Mouse (Mus musculus): Measurements from ENCODE around the gene Apom. TPM values are rescaled to one million over a fixed set of nuclear protein-coding genes. Genes with fewer than 3 reads are reported as not detected.

Apom gene
- polyA plus RNA-seq, 2 experiments, result 1.1 TPM; not detected in 1

DNA sequence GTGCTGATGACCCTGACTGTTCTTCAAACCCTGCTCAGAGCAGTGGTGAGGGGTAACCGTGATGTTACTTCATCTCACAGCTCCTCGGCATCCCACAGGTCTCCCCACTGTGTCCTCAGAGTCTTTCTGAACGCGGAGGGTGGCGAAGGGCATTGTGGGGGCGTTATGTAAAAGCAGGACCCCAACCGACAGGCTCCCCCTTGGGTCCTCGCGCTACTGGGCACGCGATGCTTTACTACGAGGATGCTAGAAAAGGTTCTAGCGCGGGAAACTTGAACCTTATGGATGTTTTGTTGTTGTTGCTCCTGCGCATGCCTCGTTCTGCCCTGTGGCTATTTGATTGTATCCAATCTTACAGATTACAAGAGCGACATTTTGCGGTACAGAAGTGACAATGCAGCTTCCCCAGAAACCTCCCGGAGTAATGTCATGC is 10.0 kb downstream of the Apom start, which contains the start of gene Csnk2b:
Gene Csnk2b (minus strand): TSS at position 183 of the 433 bp plus-strand sequence.
- no peak for TF ChIP-seq POLR2A (IDR thresholded peaks at IDR 0.05; ENCODE audit: borderline replicate concordance, extremely low read depth, insufficient read depth, insufficient read length)
- Histone ChIP-seq H3K27ac (replicated peaks; ENCODE audit: low read depth, low read length) (peak within 1 kb of the TSS; percentile 84), H3K9ac (ENCODE audit: low read depth, low read length, severe bottlenecking) (peak within 1 kb of the TSS; percentile 90), H3K9me3 (ENCODE audit: control insufficient read depth, low read length) (no peaks in the 10 kb centered on the region), H3K36me3 (ENCODE audit: control insufficient read depth, insufficient read depth, low read length) (peaks cover 36% of the 10 kb centered on the region), H3K4me1 (ENCODE audit: control insufficient read depth, insufficient read depth, low read length) (peaks cover 18% of the 10 kb centered on the region), H3K4me3 (replicated peaks; ENCODE audit: low read length) (peak within 1 kb of the TSS; percentile 98), H3K27me3 (ENCODE audit: control insufficient read depth, insufficient read depth, low read length) (no peaks in the 10 kb centered on the region), H3K4me2 (replicated peaks; ENCODE audit: low read depth, low read length, severe bottlenecking) (peak within 1 kb of the TSS; percentile 74)
- DNase-seq (ENCODE audit: low spot score) (peak; percentile 72), ATAC-seq (ENCODE audit: low FRiP score, low read depth) (no peak)
- under 1% methylated on average over 19 of the region's 19 CpGs for WGBS

DNA sequence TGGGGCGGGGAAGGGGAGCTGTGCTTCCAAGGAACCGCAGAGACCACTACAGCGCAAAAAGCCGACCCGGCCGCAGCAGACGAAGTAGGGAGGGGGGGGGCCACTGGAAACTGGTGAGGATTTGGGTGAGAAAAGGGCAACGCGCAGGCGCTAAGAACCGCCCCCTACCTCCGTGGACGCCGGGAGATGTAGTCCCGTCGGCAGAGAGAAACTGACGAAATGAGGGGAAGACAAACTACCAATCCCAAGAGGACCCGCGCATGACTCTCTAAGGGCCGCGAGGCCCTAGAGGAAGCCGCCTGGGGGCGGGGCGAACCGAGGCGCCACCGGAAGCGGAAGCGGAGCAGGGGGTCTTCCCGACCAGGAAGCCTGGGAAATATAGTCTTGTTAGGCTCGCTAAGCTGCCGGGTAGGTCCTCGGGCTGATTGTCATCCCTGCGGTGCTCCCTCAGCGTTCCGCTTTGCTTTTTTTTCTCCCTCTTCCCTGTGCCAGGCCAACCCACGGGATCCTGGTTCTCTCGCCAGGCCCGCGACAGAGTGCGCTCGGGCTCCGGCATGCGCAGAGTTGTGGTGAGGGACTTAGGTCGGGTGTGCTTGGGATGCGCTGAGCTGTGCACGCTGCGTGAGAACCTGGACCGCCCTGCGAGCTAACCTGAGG is 10.6 kb downstream of the Apom start, which contains the start of gene Gpank1:
Gene Gpank1 (plus strand): TSS at position 313 of the 657 bp plus-strand sequence.
- peak within 1 kb of the TSS; percentile 98 for H3K4me3 ChIP-seq (replicated peaks; ENCODE audit: low read length)
- peaks cover 12% of the 10 kb centered on the region for H3K4me1 ChIP-seq (ENCODE audit: control insufficient read depth, insufficient read depth, low read length)
- peak within 1 kb of the TSS; percentile 90 for H3K9ac ChIP-seq (ENCODE audit: low read depth, low read length, severe bottlenecking)
- peak; percentile 100 for DNase-seq (ENCODE audit: low spot score)
- peak within 1 kb of the TSS; percentile 84 for H3K27ac ChIP-seq (replicated peaks; ENCODE audit: low read depth, low read length)
- H3K36me3 ChIP-seq (ENCODE audit: control insufficient read depth, insufficient read depth, low read length), result peaks cover 41% of the 10 kb centered on the region
- TF ChIP-seq POLR2A (IDR thresholded peaks at IDR 0.05; ENCODE audit: borderline replicate concordance, extremely low read depth, insufficient read depth, insufficient read length), result peak; percentile 68; the same call in 1 of the 2 replicates
- H3K4me2 ChIP-seq (replicated peaks; ENCODE audit: low read depth, low read length, severe bottlenecking), result peak within 1 kb of the TSS; percentile 74
- no peaks in the 10 kb centered on the region for H3K27me3 ChIP-seq (ENCODE audit: control insufficient read depth, insufficient read depth, low read length)
- H3K9me3 ChIP-seq (ENCODE audit: control insufficient read depth, low read length), result no peaks in the 10 kb centered on the region
- WGBS, result under 1% methylated on average over 49 of the region's 50 CpGs
- peak; percentile 96 for ATAC-seq (ENCODE audit: low FRiP score, low read depth)

DNA sequence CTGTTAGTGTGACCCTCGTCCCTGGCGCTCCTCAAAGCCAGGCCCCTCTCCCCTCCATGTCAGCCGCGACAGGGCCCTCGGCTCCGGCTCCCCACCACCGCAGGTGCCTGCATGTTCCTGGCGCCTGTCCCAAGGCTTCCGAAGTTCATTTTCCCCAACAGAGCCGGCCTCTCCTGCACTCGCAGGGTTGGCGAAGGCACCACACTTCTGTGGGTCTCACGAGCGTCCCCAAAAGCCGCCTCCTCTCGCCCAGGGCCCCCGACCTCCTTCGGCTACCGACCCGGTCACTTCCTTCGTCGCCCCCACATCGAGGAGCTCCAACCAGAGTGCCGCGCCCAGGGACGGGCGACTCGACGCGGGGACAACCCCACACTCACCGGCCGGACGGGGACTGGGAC is 11.1 kb downstream of the Apom start:
- H3K4me2 ChIP-seq (replicated peaks; ENCODE audit: low read depth, low read length, severe bottlenecking), result peak overlapping the region; percentile 74
- H3K27me3 ChIP-seq (ENCODE audit: control insufficient read depth, insufficient read depth, low read length), result no peaks in the 10 kb centered on the region
- peak overlapping the region; percentile 98 for H3K4me3 ChIP-seq (replicated peaks; ENCODE audit: low read length)
- 0% methylated on average over 33 of the region's 33 CpGs for WGBS
- peak overlapping the region; percentile 90 for H3K9ac ChIP-seq (ENCODE audit: low read depth, low read length, severe bottlenecking)
- no peaks in the 10 kb centered on the region for H3K9me3 ChIP-seq (ENCODE audit: control insufficient read depth, low read length)
- no peak for TF ChIP-seq POLR2A (IDR thresholded peaks at IDR 0.05; ENCODE audit: borderline replicate concordance, extremely low read depth, insufficient read depth, insufficient read length)
- ATAC-seq (ENCODE audit: low FRiP score, low read depth), result no peak
- no peak for DNase-seq (ENCODE audit: low spot score)
- peaks cover 12% of the 10 kb centered on the region for H3K4me1 ChIP-seq (ENCODE audit: control insufficient read depth, insufficient read depth, low read length)
- H3K27ac ChIP-seq (replicated peaks; ENCODE audit: low read depth, low read length), result peak overlapping the region; percentile 71
- peaks cover 46% of the 10 kb centered on the region for H3K36me3 ChIP-seq (ENCODE audit: control insufficient read depth, insufficient read depth, low read length)

DNA sequence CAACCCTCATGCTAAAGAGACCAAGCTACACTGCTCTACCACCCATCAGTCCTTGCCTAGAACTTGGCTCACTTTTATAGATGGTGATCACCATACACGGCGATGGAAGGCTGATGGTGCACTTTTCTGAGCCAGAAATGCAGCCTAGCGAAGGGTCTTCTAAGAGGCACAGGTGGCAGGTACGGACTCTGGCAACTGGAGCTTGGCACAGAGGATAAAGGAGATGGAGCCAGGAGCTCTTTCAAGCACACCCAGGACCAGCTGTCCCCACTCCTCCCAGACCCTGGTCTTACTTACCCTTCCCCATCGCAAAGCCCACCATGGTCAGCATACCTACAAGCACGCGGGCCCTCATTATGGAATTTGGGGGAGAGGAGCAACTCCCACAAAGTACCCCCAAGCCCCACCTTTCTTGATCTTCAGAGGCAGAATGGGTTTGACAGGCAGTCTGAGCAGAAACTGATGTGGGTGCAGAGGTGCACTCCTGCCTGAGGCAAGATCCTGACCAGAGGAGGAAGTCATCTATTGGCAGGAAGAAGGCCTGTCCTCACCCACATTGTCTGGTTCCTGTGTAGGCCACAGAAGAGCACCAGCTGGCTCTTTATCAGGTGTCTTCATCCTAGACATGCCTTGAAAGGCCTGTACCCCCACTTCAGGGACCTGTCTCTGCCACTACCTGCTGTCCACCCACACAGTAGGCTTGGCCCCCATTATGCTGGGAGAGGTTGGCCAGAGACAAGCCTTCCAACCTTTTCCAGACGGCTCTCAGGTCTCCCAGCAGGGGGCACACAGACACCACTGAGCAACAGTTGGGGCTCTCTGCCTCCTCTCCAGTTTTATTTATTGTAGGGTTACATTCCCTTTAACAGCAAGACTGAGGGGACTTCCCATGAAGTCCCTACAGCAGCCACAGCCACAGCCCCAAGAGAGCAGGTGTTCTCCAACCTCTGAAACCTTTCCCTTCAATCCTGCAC is 16.5 kb downstream of the Apom start, which contains the start of gene Ly6g5b:
Gene Ly6g5b (minus strand): TSS at position 383 of the 974 bp plus-strand sequence.
- Histone ChIP-seq H3K4me2 (replicated peaks; ENCODE audit: low read depth, low read length, severe bottlenecking) (no peak within 1 kb of the TSS), H3K4me1 (ENCODE audit: control insufficient read depth, insufficient read depth, low read length) (peaks cover 7% of the 10 kb centered on the region), H3K27ac (replicated peaks; ENCODE audit: low read depth, low read length) (no peak within 1 kb of the TSS), H3K36me3 (ENCODE audit: control insufficient read depth, insufficient read depth, low read length) (peaks cover 53% of the 10 kb centered on the region), H3K9ac (ENCODE audit: low read depth, low read length, severe bottlenecking) (no peak within 1 kb of the TSS), H3K9me3 (ENCODE audit: control insufficient read depth, low read length) (no peaks in the 10 kb centered on the region), H3K4me3 (replicated peaks; ENCODE audit: low read length) (no peak within 1 kb of the TSS), H3K27me3 (ENCODE audit: control insufficient read depth, insufficient read depth, low read length) (no peaks in the 10 kb centered on the region)
- no peak for DNase-seq (ENCODE audit: low spot score)
- no peak for ATAC-seq (ENCODE audit: low FRiP score, low read depth)
- no peak for TF ChIP-seq POLR2A (IDR thresholded peaks at IDR 0.05; ENCODE audit: borderline replicate concordance, extremely low read depth, insufficient read depth, insufficient read length)
- WGBS, result 88% methylated on average over 8 of the region's 8 CpGs

DNA sequence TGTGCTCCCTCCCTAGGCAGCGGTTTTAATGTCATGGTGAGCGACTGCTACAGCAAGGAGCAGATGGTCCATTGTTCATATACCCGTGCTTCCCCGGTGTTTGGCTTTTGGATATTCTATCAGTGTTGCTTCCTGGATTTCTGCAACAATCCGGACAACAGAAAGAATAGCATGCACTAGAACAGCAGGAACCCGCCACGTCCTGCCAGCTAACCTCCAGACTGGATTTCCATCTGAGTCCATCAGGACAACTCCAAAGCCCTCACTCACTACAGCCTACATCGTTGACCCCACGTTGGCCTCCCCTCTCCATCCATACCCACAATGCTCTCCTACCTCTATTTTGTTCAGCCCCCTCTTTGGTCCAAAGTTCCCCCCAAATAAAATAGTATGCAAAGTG is 20.1 kb downstream of the Apom start:
- TF ChIP-seq POLR2A (IDR thresholded peaks at IDR 0.05; ENCODE audit: borderline replicate concordance, extremely low read depth, insufficient read depth, insufficient read length), result no peak
- Histone ChIP-seq H3K9me3 (ENCODE audit: control insufficient read depth, low read length) (no peaks in the 10 kb centered on the region), H3K36me3 (ENCODE audit: control insufficient read depth, insufficient read depth, low read length) (peaks cover 25% of the 10 kb centered on the region), H3K27me3 (ENCODE audit: control insufficient read depth, insufficient read depth, low read length) (no peaks in the 10 kb centered on the region), H3K4me2 (replicated peaks; ENCODE audit: low read depth, low read length, severe bottlenecking) (no peak overlapping the region), H3K27ac (replicated peaks; ENCODE audit: low read depth, low read length) (no peak overlapping the region), H3K9ac (ENCODE audit: low read depth, low read length, severe bottlenecking) (no peak overlapping the region), H3K4me3 (replicated peaks; ENCODE audit: low read length) (no peak overlapping the region), H3K4me1 (ENCODE audit: control insufficient read depth, insufficient read depth, low read length) (no peaks in the 10 kb centered on the region)
- no peak for ATAC-seq (ENCODE audit: low FRiP score, low read depth)
- no peak for DNase-seq (ENCODE audit: low spot score)
- WGBS, result 85% methylated on average over 9 of the region's 9 CpGs

Measured in limb, embryonic 14.5 days (tissue).